Mouse (Mus musculus): ENCODE data around the gene Nr4a2. TPM values are rescaled to one million over a fixed set of nuclear protein-coding genes. Genes with fewer than 3 reads are reported as not detected.

Nr4a2 gene
- total RNA-seq, 2 experiments from 2014 or later, result 48.2 to 52.8 TPM

- intact Hi-C loops (cut with DNase I), result loop anchor here (10.0 kb wide), 4 partner anchors 121 to 999 kb away; partner anchors contain the start of gene Gpd2
Measured at GRCm38 (mm10) chr2:57113431-57113830, 10.4 kb downstream of the Nr4a2 start.

GRCm38 (mm10) chr2:57112949-57113348 is 10.9 kb downstream of the Nr4a2 start:
- DNase-seq (ENCODE audit: low spot score in 2 of 2), result no peak

More at GRCm38 (mm10) chr2:57113431-57113830, 10.4 kb downstream of the Nr4a2 start:
- no peak for DNase-seq (ENCODE audit: low spot score in 2 of 2)

GRCm38 (mm10) chr2:57111791-57112538 is 11.8 kb downstream of the Nr4a2 start:
- intact Hi-C loops (cut with DNase I), result loop anchor here (10.0 kb wide), 4 partner anchors 123 to 997 kb away; partner anchors contain the start of gene Gpd2
- DNase-seq (ENCODE audit: low spot score in 2 of 2), result no peak

More at GRCm38 (mm10) chr2:57112949-57113348, 10.9 kb downstream of the Nr4a2 start:
- intact Hi-C loops (cut with DNase I), result loop anchor here (10.0 kb wide), 4 partner anchors 122 to 998 kb away; partner anchors contain the start of gene Gpd2

- intact Hi-C loops (cut with DNase I), result loop anchor here (10.0 kb wide), 4 partner anchors 124 to 996 kb away; partner anchors contain the start of gene Gpd2
- DNase-seq (ENCODE audit: low spot score in 2 of 2), result no peak
Measured at GRCm38 (mm10) chr2:57111011-57111790, 12.6 kb downstream of the Nr4a2 start.

- DNase-seq (ENCODE audit: low spot score in 2 of 2), result no peak
- intact Hi-C loops (cut with DNase I), result loop anchor here (10.0 kb wide), 4 partner anchors 124 to 996 kb away; partner anchors contain the start of gene Gpd2
Measured at GRCm38 (mm10) chr2:57110401-57110800, 13.4 kb downstream of the Nr4a2 start.

- intact Hi-C loops (cut with DNase I), result loop anchor here (10.0 kb wide), 4 partner anchors 125 to 995 kb away; partner anchors contain the start of gene Gpd2
- no peak for DNase-seq (ENCODE audit: low spot score in 2 of 2)
Measured at GRCm38 (mm10) chr2:57109926-57110325, 13.9 kb downstream of the Nr4a2 start.

- intact Hi-C loops (cut with DNase I), result no loop called here
- no peak for DNase-seq (ENCODE audit: low spot score in 2 of 2)
Measured at GRCm38 (mm10) chr2:57109301-57109700, 14.5 kb downstream of the Nr4a2 start.

- DNase-seq (ENCODE audit: low spot score in 2 of 2), result no peak
- intact Hi-C loops (cut with DNase I), result no loop called here
Measured at GRCm38 (mm10) chr2:57108349-57108930, 15.4 kb downstream of the Nr4a2 start.

- intact Hi-C loops (cut with DNase I), result no loop called here
- no peak for DNase-seq (ENCODE audit: low spot score in 2 of 2)
Measured at GRCm38 (mm10) chr2:57105401-57105800, 18.4 kb downstream of the Nr4a2 start.

- intact Hi-C loops (cut with DNase I), result no loop called here
- no peak for DNase-seq (ENCODE audit: low spot score in 2 of 2)
Measured at GRCm38 (mm10) chr2:57104731-57105130, 19.1 kb downstream of the Nr4a2 start.

GRCm38 (mm10) chr2:57103845-57104660 is 19.8 kb downstream of the Nr4a2 start:
- intact Hi-C loops (cut with DNase I), result no loop called here

GRCm38 (mm10) chr2:57102856-57103844 is 20.7 kb downstream of the Nr4a2 start:
- peak in 1 of 2 experiments; percentile 5 for DNase-seq (ENCODE audit: low spot score in 2 of 2)
- intact Hi-C loops (cut with DNase I), result no loop called here

More at GRCm38 (mm10) chr2:57103845-57104660, 19.8 kb downstream of the Nr4a2 start:
- DNase-seq (ENCODE audit: low spot score in 2 of 2), result no peak

- DNase-seq (ENCODE audit: low spot score in 2 of 2), result no peak
- intact Hi-C loops (cut with DNase I), result no loop called here
Measured at GRCm38 (mm10) chr2:57102091-57102855, 21.5 kb downstream of the Nr4a2 start.

- intact Hi-C loops (cut with DNase I), result no loop called here
- no peak for DNase-seq (ENCODE audit: low spot score in 2 of 2)
Measured at GRCm38 (mm10) chr2:57100241-57100640, 23.6 kb downstream of the Nr4a2 start.

GRCm38 (mm10) chr2:57072452-57072851 is 51.4 kb downstream of the Nr4a2 start:
- peak in 1 of 2 experiments; percentile 6 for DNase-seq (ENCODE audit: low spot score in 2 of 2)
- intact Hi-C loops (cut with DNase I), result no loop called here

GRCm38 (mm10) chr2:57063480-57063879 is 60.3 kb downstream of the Nr4a2 start:
- intact Hi-C loops (cut with DNase I), result no loop called here
- no peak for DNase-seq (ENCODE audit: low spot score in 2 of 2)
